Mouse (Mus musculus): ENCODE data around the gene Dppa4. TPM values are rescaled to one million over a fixed set of nuclear protein-coding genes. Genes with fewer than 3 reads are reported as not detected.

The Dppa4 gene
- polyA plus RNA-seq (2017; shearing (Covaris generic)) = not detected

GRCm38 (mm10) chr16:48283517-48283916 lies at the start of gene Dppa4:
Gene Dppa4, plus strand, starts transcription at chr16:48283733.

GRCm38 (mm10) chr16:48303509-48303908 lies 20.0 kb downstream of the Dppa4 start, which contains the start of gene Dppa2:
Gene Dppa2, plus strand, starts transcription at chr16:48303908.

Other genes starting within 250 kb of the Dppa4 start
- gene Dppa2, start 20.2 kb downstream of the Dppa4 start, polyA plus RNA-seq (2017; shearing (Covaris generic)) = not detected
- not detected for gene Gm5485, start 128.7 kb downstream of the Dppa4 start, polyA plus RNA-seq (2017; shearing (Covaris generic))
- gene Morc1, start 147.5 kb downstream of the Dppa4 start, polyA plus RNA-seq (2017; shearing (Covaris generic)) = 0.40 TPM

All from activated CD4-positive, CD25-positive, alpha-beta regulatory T cell, adult 9 weeks (primary cell).